Comparison of ENCODE assay signal across 9 mouse cellular contexts in genomic region chr12:16828505-16828904, GRCm38 (mm10). TPM values are rescaled to one million over a fixed set of nuclear protein-coding genes. Genes with fewer than 3 reads are reported as not detected.
DNase-seq lines count a peak whose midpoint lies in the region; ATAC-seq and TF ChIP-seq lines count a peak whose summit lies in the region.
"Had no signal": no experiment of that assay in that cellular context is flagged by ENCODE, and none has a peak within 500 bp of the region (broad histone marks: within the 10 kb centered on the region; RNA-seq: fewer than 3 reads in every experiment).

No protein-coding gene starts in this region.

- no peak overlapping the region for H3K9ac ChIP-seq in intestine, postnatal 0 days (ENCODE audit: low read depth, low read length)
- no peak overlapping the region for H3K9ac ChIP-seq in lung, embryonic 16.5 days (ENCODE audit: low read length)
- H3K9ac ChIP-seq: embryonic facial prominence, embryonic 13.5 days had no signal

- peak; percentile 37; the same call in 1 of the 2 replicates for TF ChIP-seq CTCF in cortical plate, adult 2 months (IDR thresholded peaks at IDR 0.05; ENCODE audit: extremely low read depth, insufficient read depth, low read length)
- TF ChIP-seq CTCF in intestine, postnatal 0 days (IDR thresholded peaks at IDR 0.05; ENCODE audit: low read depth) = peak; percentile 90

- no peak overlapping the region for H3K4me3 ChIP-seq in cortical plate, adult 2 months (ENCODE audit: insufficient read depth, low read length)
- H3K4me3 ChIP-seq in intestine, postnatal 0 days (ENCODE audit: low read depth, low read length) = no peak overlapping the region
- no peak overlapping the region for H3K4me3 ChIP-seq in lung, embryonic 16.5 days (ENCODE audit: low read length)
- H3K4me3 ChIP-seq: embryonic facial prominence, embryonic 13.5 days had no signal

- WGBS in intestine, postnatal 0 days = 28% methylated on average over 6 of the region's 6 CpGs
- WGBS in lung, embryonic 16.5 days = 50% methylated on average over 6 of the region's 6 CpGs

- peak; percentile 89 for ATAC-seq in intestine, postnatal 0 days
- ATAC-seq in lung, embryonic 16.5 days (ENCODE audit: low read depth) = 0 out of 2 replicates have a peak, but pooled peaks have one; percentile 56
- no peak for ATAC-seq in inflammation-experienced regulatory T-cells, adult 6 months

- no peak overlapping the region for H3K4me2 ChIP-seq in intestine, postnatal 0 days (replicated peaks; ENCODE audit: low read depth)
- no peak overlapping the region for H3K4me2 ChIP-seq in lung, embryonic 16.5 days (ENCODE audit: low read depth, low read length)
- H3K4me2 ChIP-seq: embryonic facial prominence, embryonic 13.5 days had no signal

- H3K4me1 ChIP-seq in cortical plate, adult 2 months (ENCODE audit: control insufficient read depth, insufficient read depth, low read length) = no peaks in the 10 kb centered on the region
- no peaks in the 10 kb centered on the region for H3K4me1 ChIP-seq in intestine, postnatal 0 days (replicated peaks; ENCODE audit: control insufficient read depth, insufficient read depth, low read length)
- H3K4me1 ChIP-seq in lung, embryonic 16.5 days (replicated peaks; ENCODE audit: control insufficient read depth, insufficient read depth, low read length) = peaks cover 6% of the 10 kb centered on the region; the same call in 1 of the 2 replicates
- H3K4me1 ChIP-seq: embryonic facial prominence, embryonic 13.5 days had no signal

- H3K27me3 ChIP-seq in intestine, postnatal 0 days (replicated peaks; ENCODE audit: control insufficient read depth, insufficient read depth, low read length) = no peaks in the 10 kb centered on the region
- H3K27me3 ChIP-seq in lung, embryonic 16.5 days (ENCODE audit: control insufficient read depth, insufficient read depth, low read depth, low read length) = no peaks in the 10 kb centered on the region
- H3K27me3 ChIP-seq: embryonic facial prominence, embryonic 13.5 days had no signal

- no peak overlapping the region for H3K27ac ChIP-seq in cortical plate, adult 2 months (ENCODE audit: insufficient read depth, low read length)
- no peak overlapping the region for H3K27ac ChIP-seq in intestine, postnatal 0 days (ENCODE audit: low read depth, low read length)
- H3K27ac ChIP-seq in lung, embryonic 16.5 days (ENCODE audit: low read length) = no peak overlapping the region
- H3K27ac ChIP-seq: embryonic facial prominence, embryonic 13.5 days had no signal

- TF ChIP-seq POLR2A in cortical plate, adult 2 months (IDR thresholded peaks at IDR 0.05; ENCODE audit: extremely low read depth, insufficient read depth, low read length) = no peak

- DNase-seq in adrenal gland, adult (ENCODE audit: inconsistent age in 2 of 2, low spot score in 1 of 2) = peak; percentile 80 to 92
- no peak for DNase-seq in adrenal gland, postnatal 4 days (ENCODE audit: low spot score in 2 of 2)
- peak; percentile 67 for DNase-seq in 3T3-L1 (ENCODE audit: low read depth, low spot score)
- DNase-seq in thymus, postnatal 14 days = no peak

- H3K36me3 ChIP-seq in intestine, postnatal 0 days (ENCODE audit: control insufficient read depth, insufficient read depth) = peaks cover 25% of the 10 kb centered on the region
- H3K36me3 ChIP-seq in lung, embryonic 16.5 days (ENCODE audit: control insufficient read depth, insufficient read depth, low read length) = peaks cover 10% of the 10 kb centered on the region

- H3K9me3 ChIP-seq in intestine, postnatal 0 days (ENCODE audit: control insufficient read depth) = no peaks in the 10 kb centered on the region
- no peaks in the 10 kb centered on the region for H3K9me3 ChIP-seq in lung, embryonic 16.5 days (ENCODE audit: control insufficient read depth, low read length)
- H3K9me3 ChIP-seq: embryonic facial prominence, embryonic 13.5 days had no signal

RNA-seq across cellular contexts. Expression of gene E2f6, which starts 17.7 kb away (rescaled TPM):
- total RNA-seq in adrenal gland, postnatal 4 days (2021) = 10 to 100 TPM; 37.2 to 41.4 TPM
- polyA plus RNA-seq in cortical plate, adult 2 months (2012; rRNA removed) = 38.3 and 40.1 TPM in 2 replicates
- 11.7 and 12.1 TPM in 2 replicates for polyA plus RNA-seq in intestine, postnatal 0 days (2015; fragmentation: Nextera tagmentation; extraction: Ambion mirVana)
- polyA plus RNA-seq in lung, embryonic 16.5 days (2015; fragmentation: Nextera tagmentation; extraction: Ambion mirVana) = 29.6 and 33.4 TPM in 2 replicates
- 1 to 10 TPM; 3.0 to 5.1 (median 5.0) TPM for polyA plus RNA-seq in inflammation-experienced regulatory T-cells, adult 6 months (2017; shearing (Covaris generic))

RNA-seq across cellular contexts. Expression of gene Greb1, which starts 27.8 kb away (rescaled TPM):
- total RNA-seq in adrenal gland, postnatal 4 days (2021) = 10 to 100 TPM; 62.1 to 69.5 TPM
- 0.48 and 0.49 TPM in 2 replicates for polyA plus RNA-seq in cortical plate, adult 2 months (2012; rRNA removed)
- 2.5 and 3.4 TPM in 2 replicates for polyA plus RNA-seq in intestine, postnatal 0 days (2015; fragmentation: Nextera tagmentation; extraction: Ambion mirVana)
- polyA plus RNA-seq in lung, embryonic 16.5 days (2015; fragmentation: Nextera tagmentation; extraction: Ambion mirVana) = 3.8 and 4.3 TPM in 2 replicates
- polyA plus RNA-seq in inflammation-experienced regulatory T-cells, adult 6 months (2017; shearing (Covaris generic)) = 1 to 10 TPM in 1 of 3 experiments, under 1 TPM in 1, not detected in 1; 0.36 to 1.1 TPM

Comparison
In these comparisons a context has a peak if more than half of its experiments do, and no peak if none do; other contexts are left out.
1. DNase-seq: peak in adrenal gland, adult (2 of 2) and 3T3-L1 (single experiment); none in adrenal gland, postnatal 4 days (0 of 2) and thymus, postnatal 14 days (single experiment).